Mouse (Mus musculus) intestine, embryonic 15.5 days (tissue): ENCODE results near the gene Gja5. TPM values are rescaled to one million over a fixed set of nuclear protein-coding genes. Genes with fewer than 3 reads are reported as not detected.
"Not testable (repeated sequence)": the region's sequence is repeated elsewhere in the genome, so short reads cannot be mapped to it uniquely, and the experiment has no call there.

Source experiments
- ATAC-seq: fragments of 200-750 bp; cut with Nextera tagmentation; 2 replicates; pipeline ENCODE4 v1.8.0; 2017; ENCODE audit warnings: moderate TSS enrichment, moderate library complexity
- H3K27ac ChIP-seq: fragments of 300-500 bp; sonication (generic); 2 replicates; pipeline ENCODE4 v1.5.1; 2015; ENCODE audit warnings: mild to moderate bottlenecking, inconsistent platforms
- H3K27me3 ChIP-seq: fragments of 300-500 bp; sonication (generic); replicated peaks from 2 replicates; pipeline ENCODE4 v1.6.1; 2015; ENCODE audit warnings: inconsistent platforms
- H3K36me3 ChIP-seq: fragments of 300-500 bp; sonication (generic); 2 replicates; pipeline ENCODE4 v1.6.1; 2015; ENCODE audit warnings: inconsistent platforms
- H3K4me1 ChIP-seq: fragments of 300-500 bp; sonication (generic); replicated peaks from 2 replicates; pipeline ENCODE4 v1.6.1; 2015; ENCODE audit warnings: inconsistent platforms
- H3K4me2 ChIP-seq: fragments of 300-500 bp; sonication (generic); replicated peaks from 2 replicates; pipeline ENCODE4 v1.6.1; 2015; ENCODE audit warnings: mild to moderate bottlenecking, inconsistent platforms
- H3K4me3 ChIP-seq: fragments of 300-500 bp; sonication (generic); replicated peaks from 2 replicates; pipeline ENCODE4 v1.5.1; 2015; ENCODE audit warnings: inconsistent platforms
- H3K9ac ChIP-seq: fragments of 300-500 bp; sonication (generic); 2 replicates; pipeline ENCODE4 v1.6.1; 2015; ENCODE audit warnings: inconsistent platforms
- H3K9me3 ChIP-seq: fragments of 300-500 bp; sonication (generic); 2 replicates; pipeline ENCODE4 v1.6.1; 2016; ENCODE audit warnings: inconsistent platforms
- WGBS: fragments of 180-500 bp; shearing (Covaris S2); methylation state at CpG from one replicate; pipeline ENCODE4 v1.1.7; 2015; 5-methylcytosine and 5-hydroxymethylcytosine counted together
- polyA plus RNA-seq: library from polyadenylated mRNA; unstranded; fragments of >200 nt; fragmentation: Nextera tagmentation; extraction: Ambion mirVana; gene quantifications from 2 replicates; pipeline ENCODE4 v1.2.1, GENCODE M21; 2015

Gja5 gene
- polyA plus RNA-seq, 1 experiment from 2014 or later, result 16.4 TPM

- H3K27me3 ChIP-seq, result no peaks in the 10 kb centered on the region
- ATAC-seq, result no peak
- H3K4me3 ChIP-seq, result no peak overlapping the region
- no peaks in the 10 kb centered on the region for H3K9me3 ChIP-seq
- no peak overlapping the region for H3K27ac ChIP-seq
- no peak overlapping the region for H3K9ac ChIP-seq
- H3K4me2 ChIP-seq, result no peak overlapping the region
- no peaks in the 10 kb centered on the region for H3K36me3 ChIP-seq
- H3K4me1 ChIP-seq, result peaks cover 12% of the 10 kb centered on the region; the same call in 1 of the 2 replicates
Observed at GRCm38 (mm10) chr3:97048360-97048759, 143.9 kb downstream of the Gja5 start.

- no peak overlapping the region; the same call in 1 of the 2 replicates for H3K27ac ChIP-seq
- H3K9me3 ChIP-seq, result no peaks in the 10 kb centered on the region
- no peak overlapping the region for H3K9ac ChIP-seq
- H3K4me1 ChIP-seq, result peaks cover 12% of the 10 kb centered on the region; the same call in 1 of the 2 replicates
- peak; percentile 47 for ATAC-seq
- no peak overlapping the region for H3K4me3 ChIP-seq
- WGBS, result 29% methylated on average over 13 of the region's 13 CpGs
- no peaks in the 10 kb centered on the region for H3K27me3 ChIP-seq
- no peaks in the 10 kb centered on the region for H3K36me3 ChIP-seq
- peak overlapping the region; percentile 34; the same call in 1 of the 2 replicates for H3K4me2 ChIP-seq
Observed at GRCm38 (mm10) chr3:97051264-97051744, 146.8 kb downstream of the Gja5 start.

GRCm38 (mm10) chr3:97052069-97052799 lies 147.7 kb downstream of the Gja5 start:
- no peak overlapping the region for H3K4me3 ChIP-seq
- WGBS, result 54% methylated on average over 8 of the region's 8 CpGs
- peaks cover 12% of the 10 kb centered on the region; the same call in 1 of the 2 replicates for H3K4me1 ChIP-seq
- H3K9me3 ChIP-seq, result no peaks in the 10 kb centered on the region
- H3K4me2 ChIP-seq, result no peak overlapping the region
- H3K27me3 ChIP-seq, result no peaks in the 10 kb centered on the region
- no peaks in the 10 kb centered on the region for H3K36me3 ChIP-seq
- ATAC-seq, result no peak
- H3K27ac ChIP-seq, result no peak overlapping the region
- H3K9ac ChIP-seq, result no peak overlapping the region

- no peak for ATAC-seq
- no peaks in the 10 kb centered on the region for H3K9me3 ChIP-seq
- H3K36me3 ChIP-seq, result no peaks in the 10 kb centered on the region
- 83% methylated on average over 5 of the region's 5 CpGs for WGBS
- H3K9ac ChIP-seq, result no peak overlapping the region
- H3K4me1 ChIP-seq, result no peaks in the 10 kb centered on the region
- H3K27me3 ChIP-seq, result no peaks in the 10 kb centered on the region
- no peak overlapping the region for H3K27ac ChIP-seq
- no peak overlapping the region for H3K4me2 ChIP-seq
- H3K4me3 ChIP-seq, result no peak overlapping the region
Observed at GRCm38 (mm10) chr3:97058704-97059103, 154.2 kb downstream of the Gja5 start.

- Histone ChIP-seq H3K27me3 (no peaks in the 10 kb centered on the region), H3K4me1 (no peaks in the 10 kb centered on the region), H3K36me3 (no peaks in the 10 kb centered on the region), H3K4me2 (no peak overlapping the region), H3K4me3 (no peak overlapping the region), H3K9ac (no peak overlapping the region), H3K9me3 (no peaks in the 10 kb centered on the region), H3K27ac (no peak overlapping the region)
- ATAC-seq, result no peak
- 93% methylated on average over 4 of the region's 4 CpGs for WGBS
Observed at GRCm38 (mm10) chr3:97060119-97060518, 155.6 kb downstream of the Gja5 start.

GRCm38 (mm10) chr3:97062814-97063213 lies 158.3 kb downstream of the Gja5 start:
- Histone ChIP-seq H3K4me2 (no peak overlapping the region), H3K4me1 (no peaks in the 10 kb centered on the region), H3K9me3 (no peaks in the 10 kb centered on the region), H3K36me3 (no peaks in the 10 kb centered on the region), H3K9ac (no peak overlapping the region), H3K4me3 (no peak overlapping the region), H3K27me3 (no peaks in the 10 kb centered on the region), H3K27ac (no peak overlapping the region)
- no peak for ATAC-seq
- 38% methylated on average over 5 of the region's 5 CpGs for WGBS

- H3K9ac ChIP-seq, result no peak overlapping the region
- no peaks in the 10 kb centered on the region for H3K9me3 ChIP-seq
- H3K27me3 ChIP-seq, result no peaks in the 10 kb centered on the region
- H3K4me3 ChIP-seq, result no peak overlapping the region
- no peaks in the 10 kb centered on the region for H3K36me3 ChIP-seq
- H3K4me2 ChIP-seq, result no peak overlapping the region
- 74% methylated on average over 6 of the region's 6 CpGs for WGBS
- H3K4me1 ChIP-seq, result no peaks in the 10 kb centered on the region
- no peak for ATAC-seq
- H3K27ac ChIP-seq, result no peak overlapping the region
Observed at GRCm38 (mm10) chr3:97064046-97064445, 159.6 kb downstream of the Gja5 start.

- H3K4me2 ChIP-seq, H3K27ac ChIP-seq, ATAC-seq, H3K4me3 ChIP-seq, H3K9ac ChIP-seq, H3K9me3 ChIP-seq, H3K36me3 ChIP-seq, H3K27me3 ChIP-seq, H3K4me1 ChIP-seq: not testable (repeated sequence)
- WGBS, result 88% methylated on average over 7 of the region's 7 CpGs
Observed at GRCm38 (mm10) chr3:97069589-97069988, 165.1 kb downstream of the Gja5 start.

GRCm38 (mm10) chr3:97071916-97072315 lies 167.4 kb downstream of the Gja5 start:
- not testable (repeated sequence) for H3K27me3 ChIP-seq, H3K4me3 ChIP-seq, H3K9ac ChIP-seq, H3K4me2 ChIP-seq, H3K4me1 ChIP-seq, H3K36me3 ChIP-seq, ATAC-seq, H3K9me3 ChIP-seq
- H3K27ac ChIP-seq, result 0 out of 2 replicates have a peak overlapping the region, but pooled peaks have one; percentile 48
- WGBS, result 62% methylated on average over 9 of the region's 9 CpGs

GRCm38 (mm10) chr3:97072361-97072760 lies 167.9 kb downstream of the Gja5 start:
- H3K4me1 ChIP-seq, H3K9me3 ChIP-seq, H3K4me3 ChIP-seq, H3K27me3 ChIP-seq, H3K4me2 ChIP-seq, H3K9ac ChIP-seq, H3K36me3 ChIP-seq: not testable (repeated sequence)
- 57% methylated on average over 5 of the region's 5 CpGs for WGBS
- ATAC-seq, result peak; percentile 84
- 0 out of 2 replicates have a peak overlapping the region, but pooled peaks have one; percentile 48 for H3K27ac ChIP-seq

- H3K27ac ChIP-seq, H3K27me3 ChIP-seq, H3K4me1 ChIP-seq, H3K4me2 ChIP-seq, H3K9me3 ChIP-seq, H3K36me3 ChIP-seq, H3K4me3 ChIP-seq, H3K9ac ChIP-seq: not testable (repeated sequence)
- peak; percentile 74 for ATAC-seq
- 19% methylated on average over 2 of the region's 11 CpGs for WGBS
Observed at GRCm38 (mm10) chr3:97075744-97076350, 171.4 kb downstream of the Gja5 start.

GRCm38 (mm10) chr3:97076412-97076811 lies 171.9 kb downstream of the Gja5 start:
- H3K27ac ChIP-seq, result no peak overlapping the region
- WGBS, result 45% methylated on average over 6 of the region's 6 CpGs
- 0 out of 2 replicates have a peak, but pooled peaks cover 5% of the 10 kb centered on the region for H3K4me1 ChIP-seq
- no peak overlapping the region for H3K9ac ChIP-seq
- no peaks in the 10 kb centered on the region for H3K27me3 ChIP-seq
- no peaks in the 10 kb centered on the region for H3K36me3 ChIP-seq
- no peaks in the 10 kb centered on the region for H3K9me3 ChIP-seq
- H3K4me3 ChIP-seq, result no peak overlapping the region
- ATAC-seq, result peak; percentile 88
- H3K4me2 ChIP-seq, result no peak overlapping the region; the same call in 1 of the 2 replicates
